Mouse (Mus musculus): ENCODE results near the gene Twsg1. TPM values are rescaled to one million over a fixed set of nuclear protein-coding genes. Genes with fewer than 3 reads are reported as not detected.

Twsg1 gene
- polyA plus RNA-seq, 1 experiment from 2014 or later, result 87.5 TPM

DNA sequence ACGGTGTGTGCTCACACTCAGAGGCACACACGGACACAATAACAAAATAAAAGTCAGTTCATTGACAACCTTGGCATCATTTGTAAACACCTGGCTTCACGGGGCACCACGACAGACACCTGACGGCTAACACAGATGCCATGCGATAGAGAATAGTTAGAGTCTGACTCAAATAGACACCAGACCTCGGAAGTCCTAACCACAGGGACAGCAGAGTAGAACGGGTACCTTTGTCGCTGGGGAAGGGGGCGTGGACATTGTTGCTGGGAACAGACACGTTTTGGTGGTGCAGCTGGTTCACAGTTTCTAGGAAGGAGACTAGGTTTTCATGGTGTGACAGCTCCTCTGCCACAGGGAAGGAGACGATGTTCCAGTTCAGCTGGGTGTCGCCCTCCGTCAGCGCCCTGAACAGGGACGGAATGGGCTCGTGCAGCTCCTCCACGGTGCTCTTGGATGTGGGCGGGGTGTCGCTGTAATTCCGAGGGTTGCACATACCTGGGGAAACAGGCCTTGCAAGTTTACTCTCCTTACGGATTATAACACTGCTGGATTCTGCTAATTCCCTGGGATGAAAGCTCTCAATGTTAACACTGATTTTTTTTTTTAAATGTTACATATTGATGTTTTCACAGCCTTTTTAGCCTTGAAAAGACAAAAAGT, 21.6 kb downstream of the Twsg1 start:
- Histone ChIP-seq H3K36me3 (replicated peaks) (peaks cover 80% of the 10 kb centered on the region), H3K27me3 (ENCODE audit: poor library complexity, severe bottlenecking) (no peaks in the 10 kb centered on the region), H3K9me3 (no peaks in the 10 kb centered on the region), H3K27ac (no peak overlapping the region), H3K4me3 (no peak overlapping the region), H3K4me1 (peaks cover 10% of the 10 kb centered on the region)
- 86% methylated on average over 22 of the region's 22 CpGs for WGBS
- DNase-seq (ENCODE audit: extremely low spot score, low spot score), result no peak

- no peak overlapping the region for H3K27ac ChIP-seq
- H3K4me3 ChIP-seq, result no peak overlapping the region
- peaks cover 10% of the 10 kb centered on the region for H3K4me1 ChIP-seq
- H3K36me3 ChIP-seq (replicated peaks), result peaks cover 79% of the 10 kb centered on the region
- H3K27me3 ChIP-seq (ENCODE audit: poor library complexity, severe bottlenecking), result no peaks in the 10 kb centered on the region
- 90% methylated on average over 4 of the region's 4 CpGs for WGBS
- no peaks in the 10 kb centered on the region for H3K9me3 ChIP-seq
- DNase-seq (ENCODE audit: extremely low spot score, low spot score), result no peak
Observed at GRCm38 (mm10) chr17:65927077-65927476, 23.9 kb downstream of the Twsg1 start.

DNA sequence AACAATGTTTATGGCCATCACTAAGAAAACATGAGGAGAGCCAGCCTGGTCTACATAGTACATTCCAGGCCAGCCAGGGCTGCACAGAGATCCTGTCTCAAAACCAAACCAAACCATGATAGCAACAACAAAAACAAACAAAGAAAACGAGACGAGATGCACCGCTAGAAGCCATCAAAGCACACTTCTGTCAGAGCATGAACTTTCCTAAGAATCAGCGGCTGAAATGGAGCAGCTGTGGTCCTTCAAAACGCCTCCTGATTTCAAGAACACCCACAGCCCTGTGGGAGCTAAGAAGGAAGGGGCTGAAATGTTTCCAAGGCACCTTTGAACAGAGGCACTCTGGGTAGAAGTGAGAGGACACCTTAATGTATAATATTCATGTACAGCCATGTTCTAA, 26.8 kb downstream of the Twsg1 start:
- no peak overlapping the region for H3K27ac ChIP-seq
- H3K4me3 ChIP-seq, result no peak overlapping the region
- H3K36me3 ChIP-seq (replicated peaks), result peaks cover 85% of the 10 kb centered on the region
- WGBS, result 87% methylated on average over 5 of the region's 5 CpGs
- no peaks in the 10 kb centered on the region for H3K9me3 ChIP-seq
- no peaks in the 10 kb centered on the region for H3K4me1 ChIP-seq
- no peaks in the 10 kb centered on the region for H3K27me3 ChIP-seq (ENCODE audit: poor library complexity, severe bottlenecking)
- DNase-seq (ENCODE audit: extremely low spot score, low spot score), result no peak

- Histone ChIP-seq H3K4me3 (no peak overlapping the region), H3K4me1 (peaks cover 1% of the 10 kb centered on the region), H3K9me3 (no peaks in the 10 kb centered on the region), H3K27ac (no peak overlapping the region), H3K36me3 (replicated peaks) (peaks cover 74% of the 10 kb centered on the region), H3K27me3 (ENCODE audit: poor library complexity, severe bottlenecking) (no peaks in the 10 kb centered on the region)
- no peak for DNase-seq (ENCODE audit: extremely low spot score, low spot score)
- WGBS, result 76% methylated on average over 6 of the region's 6 CpGs
Observed at GRCm38 (mm10) chr17:65921975-65922374, 29.1 kb downstream of the Twsg1 start.

- DNase-seq (ENCODE audit: extremely low spot score, low spot score), result no peak
- Histone ChIP-seq H3K36me3 (replicated peaks) (peaks cover 48% of the 10 kb centered on the region), H3K9me3 (no peaks in the 10 kb centered on the region), H3K4me3 (no peak overlapping the region), H3K27ac (no peak overlapping the region), H3K4me1 (peaks cover 19% of the 10 kb centered on the region), H3K27me3 (ENCODE audit: poor library complexity, severe bottlenecking) (no peaks in the 10 kb centered on the region)
- WGBS, result 76% methylated on average over 3 of the region's 3 CpGs
Observed at GRCm38 (mm10) chr17:65919235-65919634, 31.8 kb downstream of the Twsg1 start.

DNA sequence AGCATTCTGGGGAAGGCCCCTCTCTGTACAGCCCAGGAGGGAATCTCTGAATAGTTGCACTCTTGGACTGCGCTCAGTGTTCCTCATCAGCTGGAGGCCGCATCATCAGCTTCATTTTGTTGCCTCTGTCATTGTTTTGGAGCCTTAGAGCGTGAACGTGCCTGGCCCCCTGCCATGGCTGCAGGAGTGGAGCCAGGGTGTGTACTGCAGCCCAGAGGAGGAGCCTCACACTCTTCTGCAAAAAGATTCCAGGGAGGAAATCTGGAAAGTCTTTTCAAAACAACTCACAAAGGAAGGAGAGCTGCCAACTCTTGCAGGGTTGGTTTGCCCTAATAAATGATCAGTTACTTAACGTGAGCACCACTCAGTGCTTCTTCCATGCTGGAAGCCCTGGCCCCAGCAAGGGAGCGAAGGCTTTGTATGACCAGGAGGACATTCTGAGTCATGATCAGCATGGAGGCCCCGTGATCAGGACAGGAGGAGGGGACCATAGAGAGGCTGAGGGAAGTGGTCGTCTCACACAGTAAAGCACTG, 34.8 kb downstream of the Twsg1 start:
- H3K4me1 ChIP-seq, result peaks cover 31% of the 10 kb centered on the region
- 30% methylated on average over 8 of the region's 8 CpGs for WGBS
- 0 out of 2 replicates have a peak overlapping the region, but pooled peaks have one; percentile 2 for H3K4me3 ChIP-seq
- peak overlapping the region; percentile 81 for H3K27ac ChIP-seq
- no peaks in the 10 kb centered on the region for H3K27me3 ChIP-seq (ENCODE audit: poor library complexity, severe bottlenecking)
- DNase-seq (ENCODE audit: extremely low spot score, low spot score), result no peak
- H3K36me3 ChIP-seq (replicated peaks), result peaks cover 19% of the 10 kb centered on the region
- no peaks in the 10 kb centered on the region for H3K9me3 ChIP-seq

DNA sequence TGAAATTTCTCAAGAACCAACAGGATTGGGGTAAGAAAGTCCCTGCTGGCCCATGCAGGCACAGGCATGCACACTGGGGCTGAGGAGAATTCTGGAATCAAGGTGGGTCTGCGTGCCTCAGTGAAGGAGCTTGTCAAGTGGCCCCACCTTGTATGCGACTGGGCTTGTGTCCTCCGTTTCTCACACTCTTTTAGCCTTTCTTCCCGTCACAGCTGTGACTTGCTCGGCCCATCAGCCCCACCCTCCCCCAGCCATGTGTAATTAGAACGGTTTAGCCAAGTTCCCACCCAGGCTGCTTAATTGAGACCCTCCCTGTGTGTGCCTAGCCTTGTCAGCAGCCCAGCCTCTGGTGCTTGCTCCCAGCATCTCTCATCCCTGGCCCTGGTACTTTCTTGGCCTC, 36.9 kb downstream of the Twsg1 start:
- Histone ChIP-seq H3K4me3 (no peak overlapping the region), H3K36me3 (replicated peaks) (peaks cover 9% of the 10 kb centered on the region), H3K4me1 (peaks cover 33% of the 10 kb centered on the region), H3K9me3 (no peaks in the 10 kb centered on the region), H3K27ac (no peak overlapping the region), H3K27me3 (ENCODE audit: poor library complexity, severe bottlenecking) (no peaks in the 10 kb centered on the region)
- 47% methylated on average over 6 of the region's 6 CpGs for WGBS
- DNase-seq (ENCODE audit: extremely low spot score, low spot score), result no peak

DNA sequence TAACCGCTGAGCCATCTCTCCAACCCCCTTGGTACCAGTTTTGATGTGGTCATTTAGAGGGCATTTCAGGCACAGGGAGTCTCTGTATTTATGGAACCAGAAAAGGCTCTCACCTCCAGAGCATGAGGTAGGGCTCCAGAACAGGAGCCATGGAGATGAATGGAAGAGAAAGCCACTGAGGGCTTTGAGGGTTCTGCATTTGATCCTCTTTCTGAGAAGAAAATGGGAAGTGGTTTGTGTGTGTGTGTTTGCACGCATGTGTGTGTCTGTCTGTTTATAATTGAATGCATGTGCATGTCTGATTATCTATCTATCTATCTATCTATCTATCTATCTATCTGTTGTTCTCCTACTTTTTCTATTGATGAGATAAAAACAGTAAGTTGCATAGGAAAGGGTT, 38.8 kb downstream of the Twsg1 start:
- 94% methylated on average over 2 of the region's 2 CpGs for WGBS
- H3K27me3 ChIP-seq (ENCODE audit: poor library complexity, severe bottlenecking), result no peaks in the 10 kb centered on the region
- no peak overlapping the region for H3K27ac ChIP-seq
- H3K36me3 ChIP-seq (replicated peaks), result no peaks in the 10 kb centered on the region; the same call in 1 of the 2 replicates
- no peak overlapping the region for H3K4me3 ChIP-seq
- H3K9me3 ChIP-seq, result no peaks in the 10 kb centered on the region
- no peak for DNase-seq (ENCODE audit: extremely low spot score, low spot score)
- peaks cover 33% of the 10 kb centered on the region for H3K4me1 ChIP-seq

DNA sequence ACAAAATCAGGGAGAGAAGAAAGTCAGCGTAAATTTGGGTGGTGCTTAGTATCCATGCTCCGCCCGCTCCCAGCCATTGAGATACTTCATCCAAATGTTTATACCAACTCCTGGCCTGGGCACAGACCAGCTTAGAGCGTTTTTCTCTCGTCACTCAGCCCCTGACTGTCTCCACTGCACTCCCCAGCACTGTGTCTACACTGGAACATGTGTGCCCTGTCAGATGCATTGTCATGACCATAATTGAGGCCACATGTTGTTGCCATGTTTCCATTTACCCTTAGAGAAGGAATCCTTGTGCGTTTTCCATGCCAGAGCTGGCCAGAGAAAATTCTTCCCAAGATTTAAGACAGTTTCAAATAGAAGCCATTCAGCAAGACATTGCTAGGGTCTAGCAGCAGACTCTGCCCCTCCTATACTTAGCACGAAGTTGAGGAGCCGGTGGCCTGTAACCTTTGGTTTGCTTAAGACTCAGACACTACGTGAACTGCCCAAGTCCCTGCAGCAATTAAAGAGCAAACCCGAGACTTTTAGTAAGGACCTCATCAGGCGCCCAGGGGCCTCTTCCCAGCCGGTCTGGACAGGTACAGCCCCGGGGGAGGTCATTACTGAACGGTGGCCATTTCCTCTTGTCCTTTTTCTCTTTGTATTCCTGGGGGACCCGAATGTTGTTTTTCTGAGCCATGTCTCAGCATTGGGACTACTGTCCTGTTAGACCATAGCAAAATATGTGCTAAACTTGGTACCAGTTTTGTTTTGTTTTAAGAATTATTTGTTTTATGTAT, 39.5 kb downstream of the Twsg1 start:
- H3K4me1 ChIP-seq, result peaks cover 33% of the 10 kb centered on the region
- no peaks in the 10 kb centered on the region for H3K27me3 ChIP-seq (ENCODE audit: poor library complexity, severe bottlenecking)
- H3K4me3 ChIP-seq, result no peak overlapping the region
- no peak overlapping the region for H3K27ac ChIP-seq
- DNase-seq (ENCODE audit: extremely low spot score, low spot score), result no peak
- 78% methylated on average over 15 of the region's 15 CpGs for WGBS
- no peaks in the 10 kb centered on the region; the same call in 1 of the 2 replicates for H3K36me3 ChIP-seq (replicated peaks)
- no peaks in the 10 kb centered on the region for H3K9me3 ChIP-seq

GRCm38 (mm10) chr17:65908270-65908669, 42.8 kb downstream of the Twsg1 start:
- peaks cover 14% of the 10 kb centered on the region for H3K4me1 ChIP-seq
- H3K4me3 ChIP-seq, result no peak overlapping the region
- H3K9me3 ChIP-seq, result peaks cover 9% of the 10 kb centered on the region; the same call in 1 of the 2 replicates
- no peak overlapping the region for H3K27ac ChIP-seq
- no peak for DNase-seq (ENCODE audit: extremely low spot score, low spot score)
- H3K27me3 ChIP-seq (ENCODE audit: poor library complexity, severe bottlenecking), result no peaks in the 10 kb centered on the region
- peaks cover 8% of the 10 kb centered on the region; the same call in 1 of the 2 replicates for H3K36me3 ChIP-seq (replicated peaks)

DNA sequence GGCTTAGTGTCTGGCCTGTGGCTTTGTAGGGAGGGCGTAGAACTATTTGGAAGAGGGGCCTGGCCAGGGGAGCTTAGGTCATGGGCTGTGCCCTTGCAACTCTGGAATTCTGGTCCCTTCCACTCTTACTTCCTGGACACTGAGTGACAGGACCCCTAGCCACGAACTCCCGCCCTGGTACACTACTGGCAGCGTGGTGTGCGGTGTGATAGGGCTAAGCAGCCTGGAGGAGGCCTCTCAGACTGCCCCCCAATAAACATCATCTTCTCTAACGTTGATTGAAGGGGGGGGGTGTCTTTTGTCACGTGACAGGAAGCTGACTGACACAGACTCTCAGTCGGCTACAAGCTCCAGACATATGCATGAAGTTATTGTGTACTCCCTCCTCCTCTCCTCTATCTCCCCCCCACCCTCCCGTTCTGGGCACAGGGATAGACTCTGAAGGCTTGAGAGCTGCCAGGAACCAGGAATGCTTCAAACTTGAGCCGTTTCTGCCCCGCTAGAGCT, 44.1 kb downstream of the Twsg1 start:
- H3K27ac ChIP-seq, result no peak overlapping the region
- no peaks in the 10 kb centered on the region for H3K27me3 ChIP-seq (ENCODE audit: poor library complexity, severe bottlenecking)
- DNase-seq (ENCODE audit: extremely low spot score, low spot score), result no peak
- H3K4me3 ChIP-seq, result no peak overlapping the region
- H3K4me1 ChIP-seq, result peaks cover 14% of the 10 kb centered on the region
- 68% methylated on average over 11 of the region's 11 CpGs for WGBS
- H3K9me3 ChIP-seq, result peaks cover 14% of the 10 kb centered on the region; the same call in 1 of the 2 replicates
- peaks cover 13% of the 10 kb centered on the region; the same call in 1 of the 2 replicates for H3K36me3 ChIP-seq (replicated peaks)

DNA sequence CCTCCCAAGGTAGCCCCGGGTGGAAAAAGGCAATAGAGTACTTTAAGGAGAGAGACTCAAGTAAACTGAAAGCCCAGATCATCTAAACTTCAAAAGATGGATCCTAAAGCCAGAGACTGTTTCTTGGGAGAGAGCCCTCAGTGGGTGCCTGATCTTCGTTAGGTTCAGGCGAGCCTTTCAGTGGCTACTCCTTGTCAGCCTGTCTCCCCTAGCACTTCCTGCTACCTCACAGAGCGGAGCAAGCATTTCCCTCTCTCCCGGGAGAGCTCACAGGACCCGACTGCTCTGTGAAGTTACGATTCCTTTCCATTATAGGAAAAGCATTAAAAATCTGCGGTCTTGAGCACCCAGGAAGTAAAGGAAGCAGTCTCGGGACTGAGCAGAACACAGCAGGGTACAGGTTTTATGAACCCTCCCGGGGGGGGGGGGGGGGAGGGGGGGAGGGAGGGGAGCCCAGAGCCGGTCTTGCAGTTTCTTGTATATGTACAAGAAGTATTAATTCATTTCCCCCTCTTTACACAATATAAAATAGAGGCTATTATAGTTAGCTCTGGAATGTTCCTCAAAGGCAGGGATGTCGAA, 44.6 kb downstream of the Twsg1 start:
- 50% methylated on average over 12 of the region's 12 CpGs for WGBS
- Histone ChIP-seq H3K27ac (no peak overlapping the region), H3K36me3 (replicated peaks) (peaks cover 13% of the 10 kb centered on the region; the same call in 1 of the 2 replicates), H3K9me3 (peaks cover 14% of the 10 kb centered on the region; the same call in 1 of the 2 replicates), H3K27me3 (ENCODE audit: poor library complexity, severe bottlenecking) (no peaks in the 10 kb centered on the region), H3K4me3 (no peak overlapping the region), H3K4me1 (peaks cover 11% of the 10 kb centered on the region)
- DNase-seq (ENCODE audit: extremely low spot score, low spot score), result no peak

Data from forebrain, embryonic 10.5 days (tissue).